ENCODE assay signal across 8 mouse cellular contexts in the genomic region with DNA sequence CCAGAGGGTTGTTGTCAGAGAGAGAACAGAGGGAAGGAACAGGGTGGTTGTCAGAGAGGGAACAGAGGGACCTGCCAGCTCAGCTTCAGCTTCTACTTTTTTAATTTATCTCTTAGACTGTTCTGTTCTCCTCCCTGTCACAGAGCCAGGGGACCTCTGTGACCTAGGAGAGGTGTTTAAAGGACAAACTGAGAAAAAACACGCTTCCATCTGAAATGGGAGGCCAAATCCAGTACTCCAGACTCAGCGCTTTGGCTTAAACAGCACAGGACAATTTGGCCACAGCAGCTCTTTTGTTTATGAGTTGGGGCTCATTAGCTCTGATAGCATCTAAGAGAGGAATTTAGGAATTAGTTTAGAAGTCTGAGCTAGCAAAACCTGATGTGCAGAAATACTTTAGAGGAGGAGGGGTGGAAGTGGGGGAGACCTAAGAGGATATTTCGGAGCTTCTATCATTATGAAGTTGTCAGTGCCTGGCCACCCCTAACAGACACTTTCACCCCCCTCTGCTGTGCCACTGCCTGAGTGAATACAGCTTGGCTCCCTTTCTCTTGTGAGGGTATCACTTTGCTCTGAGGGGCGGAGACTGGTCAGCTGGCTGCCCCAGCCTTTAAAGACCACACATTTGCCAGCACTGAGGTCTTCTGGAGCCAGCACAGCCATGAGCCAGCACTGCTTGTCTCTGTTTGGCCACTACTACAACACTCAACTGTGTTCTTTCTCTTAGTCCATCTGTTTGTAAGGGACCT. TPM values are rescaled to one million over a fixed set of nuclear protein-coding genes. Genes with fewer than 3 reads are reported as not detected.
A peak's percentile ranks its signal among the peaks of the same experiment; 100 is the strongest.
DNase-seq lines count a peak whose midpoint lies in the region; ATAC-seq and TF ChIP-seq lines count a peak whose summit lies in the region.

No protein-coding gene starts in this region.

- no peaks in the 10 kb centered on the region for H3K27me3 ChIP-seq in lung, embryonic 14.5 days (ENCODE audit: insufficient read depth, low read length)
- no peaks in the 10 kb centered on the region for H3K27me3 ChIP-seq in forebrain, embryonic 11.5 days (ENCODE audit: control insufficient read depth, insufficient read depth, low read length)
- H3K27me3 ChIP-seq in myocyte (ENCODE audit: control insufficient read depth, insufficient read depth, insufficient read length) = no peaks in the 10 kb centered on the region

- DNase-seq in lung, embryonic 14.5 days = peak; percentile 52
- DNase-seq in lung, adult 2 months = no peak
- DNase-seq in forebrain, embryonic 11.5 days (ENCODE audit: low spot score) = no peak
- peak; percentile 67 to 69 for DNase-seq in heart, adult 9 months (ENCODE audit: low spot score in 2 of 2)
- DNase-seq in adrenal gland, postnatal 14 days = no peak
- no peak for DNase-seq in right cerebral cortex, adult 18-20 months

- no peak overlapping the region for H3K4me3 ChIP-seq in lung, embryonic 14.5 days (ENCODE audit: low read depth, low read length)
- H3K4me3 ChIP-seq in lung, adult 2 months (replicated peaks; ENCODE audit: extremely low read depth, low read depth, low read length) = no peak overlapping the region
- H3K4me3 ChIP-seq in forebrain, embryonic 11.5 days (ENCODE audit: low read depth, low read length) = no peak overlapping the region
- H3K4me3 ChIP-seq in myocyte = no peak overlapping the region

- peak overlapping the region; percentile 15; the same call in 1 of the 2 replicates for H3K4me2 ChIP-seq in lung, embryonic 14.5 days
- no peak overlapping the region for H3K4me2 ChIP-seq in forebrain, embryonic 11.5 days (ENCODE audit: low read depth, low read length, severe bottlenecking)
- H3K4me2 ChIP-seq in myocyte (ENCODE audit: low read depth) = no peak overlapping the region

- no peaks in the 10 kb centered on the region for H3K36me3 ChIP-seq in lung, embryonic 14.5 days (ENCODE audit: insufficient read depth)
- H3K36me3 ChIP-seq in forebrain, embryonic 11.5 days (ENCODE audit: control insufficient read depth, insufficient read depth, low read length) = no peaks in the 10 kb centered on the region
- no peaks in the 10 kb centered on the region for H3K36me3 ChIP-seq in myocyte (ENCODE audit: control insufficient read depth, insufficient read depth)

- peak overlapping the region; percentile 50; the same call in 1 of the 2 replicates for H3K27ac ChIP-seq in lung, embryonic 14.5 days (ENCODE audit: low read depth)
- H3K27ac ChIP-seq in forebrain, embryonic 11.5 days (ENCODE audit: low read depth, low read length) = no peak overlapping the region

- no peak for TF ChIP-seq CTCF in lung, embryonic 14.5 days (IDR thresholded peaks at IDR 0.05; ENCODE audit: low read depth)
- no peak for TF ChIP-seq CTCF in lung, adult 2 months (IDR thresholded peaks at IDR 0.05; ENCODE audit: insufficient read depth, low read length)

- ATAC-seq in lung, embryonic 14.5 days (ENCODE audit: insufficient read depth) = peak; percentile 90
- ATAC-seq in forebrain, embryonic 11.5 days (replicated peaks; ENCODE audit: low FRiP score) = peak; percentile 65; the same call in 1 of the 2 replicates
- no peak for ATAC-seq in inflammation-experienced regulatory T-cells, adult 6 months

- no peaks in the 10 kb centered on the region for H3K9me3 ChIP-seq in lung, embryonic 14.5 days (ENCODE audit: low read depth, low read length)
- H3K9me3 ChIP-seq in forebrain, embryonic 11.5 days (ENCODE audit: control insufficient read depth, low read length) = no peaks in the 10 kb centered on the region

- TF ChIP-seq POLR2A in lung, adult 2 months (IDR thresholded peaks at IDR 0.05; ENCODE audit: borderline replicate concordance, extremely low read depth, low read depth, low read length) = no peak
- TF ChIP-seq POLR2A in myocyte (IDR thresholded peaks at IDR 0.05; ENCODE audit: insufficient read length, low read depth) = peak; percentile 39

- no peak overlapping the region for H3K9ac ChIP-seq in lung, embryonic 14.5 days
- no peak overlapping the region for H3K9ac ChIP-seq in forebrain, embryonic 11.5 days (ENCODE audit: low read length)

- H3ac ChIP-seq in myocyte (ENCODE audit: control insufficient read depth, insufficient read length) = no peak overlapping the region

- no peaks in the 10 kb centered on the region for H3K79me2 ChIP-seq in myocyte (ENCODE audit: control insufficient read depth, insufficient read depth)

- 32% methylated on average over 4 of the region's 4 CpGs for WGBS in lung, embryonic 14.5 days
- 50% methylated on average over 4 of the region's 4 CpGs for WGBS in lung, adult 2 months
- 24% methylated on average over 4 of the region's 4 CpGs for WGBS in forebrain, embryonic 11.5 days

- no peaks in the 10 kb centered on the region for H3K4me1 ChIP-seq in lung, embryonic 14.5 days (ENCODE audit: insufficient read depth)
- H3K4me1 ChIP-seq in lung, adult 2 months (ENCODE audit: control insufficient read depth, insufficient read depth, low read length) = no peaks in the 10 kb centered on the region
- 0 out of 2 replicates have a peak, but pooled peaks cover 2% of the 10 kb centered on the region for H3K4me1 ChIP-seq in forebrain, embryonic 11.5 days (replicated peaks; ENCODE audit: control insufficient read depth, insufficient read depth, low read length)

TF ChIP-seq in myocyte, 11 proteins besides CTCF, POLR2A, EP300 and RAD21:
- no peak for TF ChIP-seq SRF (IDR thresholded peaks at IDR 0.05; ENCODE audit: control insufficient read depth, insufficient read length, low read depth)
- TF ChIP-seq MYOG (IDR thresholded peaks at IDR 0.05; ENCODE audit: control insufficient read depth in 1 of 3, insufficient read depth in 1 of 3, insufficient read length in 2 of 3, low read depth in 2 of 3) = peak in 1 of 3 experiments; percentile 16

RNA-seq across cellular contexts. Expression of a gene that starts 40.4 kb away (rescaled TPM):
- polyA plus RNA-seq in lung, embryonic 14.5 days (2014; fragmentation: Nextera tagmentation; extraction: Ambion mirVana) = 8.4 and 10.6 TPM in 2 replicates
- 24.9 and 30.3 TPM in 2 replicates for polyA plus RNA-seq in lung, adult 2 months (2012; rRNA removed)
- polyA plus RNA-seq in forebrain, embryonic 11.5 days (2014; fragmentation: Nextera tagmentation; extraction: Ambion mirVana) = 4.0 and 4.4 TPM in 2 replicates
- 9.1 TPM for polyA plus RNA-seq in myocyte (2012; fragmentation: generic; extraction: Trizol)
- total RNA-seq in adrenal gland, postnatal 14 days (2021) = 2.7 and 4.3 TPM in 2 replicates
- polyA plus RNA-seq in inflammation-experienced regulatory T-cells, adult 6 months (2017; shearing (Covaris generic)) = not detected

RNA-seq across cellular contexts. Expression of a gene that starts 49.3 kb away (rescaled TPM):
- polyA plus RNA-seq in lung, embryonic 14.5 days (2014; fragmentation: Nextera tagmentation; extraction: Ambion mirVana) = 44.1 and 44.2 TPM in 2 replicates
- 11.2 and 16.3 TPM in 2 replicates for polyA plus RNA-seq in lung, adult 2 months (2012; rRNA removed)
- 44.1 and 44.3 TPM in 2 replicates for polyA plus RNA-seq in forebrain, embryonic 11.5 days (2014; fragmentation: Nextera tagmentation; extraction: Ambion mirVana)
- polyA plus RNA-seq in myocyte (2012; fragmentation: generic; extraction: Trizol) = 18.5 TPM
- total RNA-seq in adrenal gland, postnatal 14 days (2021) = 33.8 and 41.7 TPM in 2 replicates
- 1 to 10 TPM; 3.4 to 6.5 (median 5.0) TPM for polyA plus RNA-seq in inflammation-experienced regulatory T-cells, adult 6 months (2017; shearing (Covaris generic))

Comparison
In these comparisons a context has a peak if more than half of its experiments do, and no peak if none do; other contexts are left out.
1. DNase-seq: peak in lung, embryonic 14.5 days (single experiment) and heart, adult 9 months (2 of 2); none in lung, adult 2 months (single experiment), forebrain, embryonic 11.5 days (single experiment), adrenal gland, postnatal 14 days (single experiment) and right cerebral cortex, adult 18-20 months (single experiment).